Mouse (Mus musculus): ENCODE results near the gene Hist1h2bh. TPM values are rescaled to one million over a fixed set of nuclear protein-coding genes. Genes with fewer than 3 reads are reported as not detected.

Hist1h2bh gene
- polyA plus RNA-seq, 2 experiments from 2014 or later, result 0.41 to 0.66 TPM

- ATAC-seq, result no peak
These were observed 40.3 kb downstream of the Hist1h2bh start for GRCm38 (mm10) chr13:23502916-23503315.

GRCm38 (mm10) chr13:23502031-23502567 lies 41.1 kb downstream of the Hist1h2bh start:
- ATAC-seq, result no peak

DNA sequence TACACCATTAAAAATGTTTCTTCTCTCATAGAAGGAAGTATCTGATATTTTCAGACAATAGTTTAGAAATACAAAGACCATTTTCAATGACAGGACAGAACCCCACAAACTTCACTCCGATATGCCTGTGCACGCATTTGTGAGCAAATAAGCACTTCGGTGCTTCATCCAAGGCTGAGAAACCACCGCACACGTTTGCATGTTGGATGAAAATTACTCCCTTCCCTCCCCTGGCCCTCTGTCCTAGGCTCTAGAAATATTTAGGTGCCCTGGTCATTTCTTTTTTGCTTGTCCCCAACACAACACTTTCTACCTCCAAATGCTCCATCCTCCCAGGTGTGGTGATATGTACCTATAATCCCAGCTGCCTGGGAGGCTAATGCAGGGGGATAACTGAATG lies 41.7 kb downstream of the Hist1h2bh start:
- ATAC-seq, result no peak

GRCm38 (mm10) chr13:23500424-23501200 lies 42.6 kb downstream of the Hist1h2bh start:
- ATAC-seq, result peak; percentile 34

DNA sequence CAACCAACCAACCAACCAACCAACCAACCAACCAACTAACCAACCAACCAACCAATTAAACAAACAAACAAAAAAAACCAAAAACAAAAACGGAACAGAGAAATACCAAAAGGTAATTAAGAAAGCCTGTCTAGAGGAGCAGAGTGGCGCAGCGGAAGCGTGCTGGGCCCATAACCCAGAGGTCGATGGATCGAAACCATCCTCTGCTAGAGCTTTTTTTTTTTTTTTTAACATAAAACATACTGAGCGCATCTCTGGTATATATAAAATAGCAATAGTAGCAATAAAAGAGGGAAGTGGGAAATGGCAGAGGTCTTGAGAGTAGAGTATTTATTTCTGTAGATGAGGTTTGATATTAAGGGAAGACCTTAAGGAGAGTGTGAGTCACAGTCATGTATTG lies 43.2 kb downstream of the Hist1h2bh start:
- ATAC-seq, result no peak

DNA sequence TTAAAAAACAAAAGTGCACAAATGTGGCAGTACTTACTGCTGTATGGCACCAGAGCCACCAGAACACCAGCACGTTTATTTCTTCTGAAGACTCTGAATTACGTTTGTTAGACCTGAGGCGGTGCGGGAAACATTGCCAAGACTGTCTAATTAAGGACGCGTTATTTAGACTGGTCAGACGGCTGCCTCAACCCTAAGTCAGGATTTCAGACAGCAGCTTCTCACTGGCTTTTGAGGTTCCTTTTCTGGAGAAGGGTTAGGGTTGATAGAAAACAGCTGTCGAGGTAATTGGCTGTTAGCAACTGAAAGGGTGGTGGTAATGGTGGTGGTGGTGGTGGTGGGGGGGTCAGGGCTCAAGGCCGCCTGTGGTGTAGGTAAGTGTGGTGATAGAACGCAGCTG lies 44.5 kb downstream of the Hist1h2bh start:
- no peak for ATAC-seq

GRCm38 (mm10) chr13:23497656-23498321 lies 45.4 kb downstream of the Hist1h2bh start:
- ATAC-seq, result no peak

DNA sequence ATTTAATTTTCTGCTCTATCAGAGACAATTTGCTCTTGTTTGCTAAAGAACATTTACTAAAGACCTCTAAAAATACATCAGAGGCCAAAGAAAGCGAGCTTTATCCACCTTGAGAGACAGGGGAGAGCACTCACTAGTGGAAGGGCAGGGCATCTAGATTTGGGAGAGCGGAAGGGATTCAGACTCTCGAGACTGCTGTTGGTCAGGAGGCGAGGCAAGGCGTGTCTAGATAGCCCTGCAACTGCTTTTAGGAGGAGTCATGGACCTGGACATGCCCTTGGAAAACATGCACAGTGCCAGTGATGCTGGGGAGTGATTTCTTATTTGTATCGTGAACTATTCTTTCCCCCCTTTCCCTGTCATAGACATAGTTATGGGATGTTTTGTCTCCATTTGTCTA lies 47.7 kb downstream of the Hist1h2bh start:
- ATAC-seq, result no peak

DNA sequence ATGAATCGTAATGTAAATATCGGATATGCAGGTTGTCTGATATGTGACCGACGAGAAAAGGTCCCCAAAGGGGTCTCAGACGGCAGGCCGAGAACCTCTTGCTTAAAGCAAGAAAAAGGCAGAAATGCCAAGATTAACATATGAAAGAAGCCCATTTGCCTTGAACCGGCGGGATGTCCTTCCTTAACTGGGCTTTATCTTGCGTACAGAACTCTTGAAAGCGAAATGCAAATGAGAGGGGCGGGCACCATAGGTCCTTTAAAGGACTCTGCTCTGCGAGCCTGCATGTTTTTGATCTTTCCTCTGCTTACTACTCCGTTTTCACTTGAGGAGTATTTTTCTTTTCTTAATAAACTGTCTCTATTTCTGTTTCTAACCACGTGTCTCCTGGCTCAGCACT lies 51.2 kb downstream of the Hist1h2bh start:
- no peak for ATAC-seq

Other genes starting within 250 kb of the Hist1h2bh start
- gene Zfp322a, start 174.2 kb downstream of the Hist1h2bh start, polyA plus RNA-seq (2017; shearing (Covaris generic)), result 10 to 100 TPM; 29.6 to 34.2 TPM
- gene Abt1, start 119.5 kb downstream of the Hist1h2bh start, polyA plus RNA-seq (2017; shearing (Covaris generic)), result 10 to 100 TPM; 12.4 to 14.5 TPM
- gene Btn1a1, start 77.5 kb downstream of the Hist1h2bh start, polyA plus RNA-seq (2017; shearing (Covaris generic)), result not detected
- gene Btn2a2, start 54.5 kb downstream of the Hist1h2bh start, polyA plus RNA-seq (2017; shearing (Covaris generic)), result not detected
- gene Hist1h4h, start 12.3 kb downstream of the Hist1h2bh start, polyA plus RNA-seq (2017; shearing (Covaris generic)), result 10 to 100 TPM in 1 of 2 experiments, 1 to 10 TPM in 1; 9.5 to 10.8 TPM
- 1 to 10 TPM in 1 of 2 experiments, not detected in 1; 2.7 TPM for gene Hist1h2af, start 9.5 kb downstream of the Hist1h2bh start, polyA plus RNA-seq (2017; shearing (Covaris generic))
- not detected for gene Hist1h3g, start 8.0 kb downstream of the Hist1h2bh start, polyA plus RNA-seq (2017; shearing (Covaris generic))
- gene Hist1h3f, start 660 bp upstream of the Hist1h2bh start, polyA plus RNA-seq (2017; shearing (Covaris generic)), result not detected
- 1 to 10 TPM in 1 of 2 experiments, not detected in 1; 1.1 TPM for gene Hist1h4f, start 8.3 kb upstream of the Hist1h2bh start, polyA plus RNA-seq (2017; shearing (Covaris generic))
- gene Hist1h1d, start 9.9 kb upstream of the Hist1h2bh start, polyA plus RNA-seq (2017; shearing (Covaris generic)), result under 1 TPM; 0.18 to 0.35 TPM
- 1 to 10 TPM; 2.2 to 4.1 TPM for gene Hist1h3e, start 19.0 kb upstream of the Hist1h2bh start, polyA plus RNA-seq (2017; shearing (Covaris generic))
- gene Hist1h2ae, start 27.8 kb upstream of the Hist1h2bh start, polyA plus RNA-seq (2017; shearing (Covaris generic)), result 10 to 100 TPM; 12.3 to 17.6 TPM
- gene Hist1h2bg, start 28.0 kb upstream of the Hist1h2bh start, polyA plus RNA-seq (2017; shearing (Covaris generic)), result 1 to 10 TPM; 8.0 to 8.6 TPM
- not detected for gene Hist1h2bf, start 30.8 kb upstream of the Hist1h2bh start, polyA plus RNA-seq (2017; shearing (Covaris generic))
- under 1 TPM in 1 of 2 experiments, not detected in 1; 0.96 TPM for gene Hist1h2ad, start 31.0 kb upstream of the Hist1h2bh start, polyA plus RNA-seq (2017; shearing (Covaris generic))
- gene Hist1h3d, start 32.4 kb upstream of the Hist1h2bh start, polyA plus RNA-seq (2017; shearing (Covaris generic)), result not detected
- gene Hist1h4d, start 38.2 kb upstream of the Hist1h2bh start, polyA plus RNA-seq (2017; shearing (Covaris generic)), result 10 to 100 TPM; 20.2 to 22.9 TPM
- gene Hist1h2be, start 77.7 kb upstream of the Hist1h2bh start, polyA plus RNA-seq (2017; shearing (Covaris generic)), result 1 to 10 TPM; 3.3 to 4.0 TPM
- 10 to 100 TPM; 10.6 to 11.3 TPM for gene Hist1h1e, start 79.2 kb upstream of the Hist1h2bh start, polyA plus RNA-seq (2017; shearing (Covaris generic))
- under 1 TPM; 0.51 to 0.74 TPM for gene Hist1h2ac, start 140.6 kb upstream of the Hist1h2bh start, polyA plus RNA-seq (2017; shearing (Covaris generic))
- gene Hist1h2bc, start 140.8 kb upstream of the Hist1h2bh start, polyA plus RNA-seq (2017; shearing (Covaris generic)), result 1 to 10 TPM; 4.0 to 4.2 TPM
- not detected for gene Hist1h1t, start 152.4 kb upstream of the Hist1h2bh start, polyA plus RNA-seq (2017; shearing (Covaris generic))
- gene Hist1h4c, start 155.1 kb upstream of the Hist1h2bh start, polyA plus RNA-seq (2017; shearing (Covaris generic)), result 1 to 10 TPM; 8.7 to 9.4 TPM
- gene Hfe, start 167.5 kb upstream of the Hist1h2bh start, polyA plus RNA-seq (2017; shearing (Covaris generic)), result under 1 TPM; 0.57 to 0.69 TPM
- gene Hist1h1c, start 195.4 kb upstream of the Hist1h2bh start, polyA plus RNA-seq (2017; shearing (Covaris generic)), result 10 to 100 TPM in 1 of 2 experiments, 1 to 10 TPM in 1; 8.9 to 10.5 TPM
- gene Hist1h3c, start 202.2 kb upstream of the Hist1h2bh start, polyA plus RNA-seq (2017; shearing (Covaris generic)), result 1 to 10 TPM in 1 of 2 experiments, not detected in 1; 1.3 TPM
- 1 to 10 TPM in 1 of 2 experiments, not detected in 1; 2.9 TPM for gene Hist1h2bb, start 203.3 kb upstream of the Hist1h2bh start, polyA plus RNA-seq (2017; shearing (Covaris generic))
- 1 to 10 TPM; 2.8 to 8.2 TPM for gene Hist1h2ab, start 207.7 kb upstream of the Hist1h2bh start, polyA plus RNA-seq (2017; shearing (Covaris generic))
- gene Hist1h3b, start 208.9 kb upstream of the Hist1h2bh start, polyA plus RNA-seq (2017; shearing (Covaris generic)), result not detected
- 1 to 10 TPM in 1 of 2 experiments, not detected in 1; 5.4 TPM for gene Hist1h4b, start 213.6 kb upstream of the Hist1h2bh start, polyA plus RNA-seq (2017; shearing (Covaris generic))
- not detected for gene Hist1h4a, start 217.8 kb upstream of the Hist1h2bh start, polyA plus RNA-seq (2017; shearing (Covaris generic))
- 1 to 10 TPM in 1 of 2 experiments, not detected in 1; 1.8 TPM for gene Hist1h3a, start 219.0 kb upstream of the Hist1h2bh start, polyA plus RNA-seq (2017; shearing (Covaris generic))
- gene Hist1h1a, start 220.3 kb upstream of the Hist1h2bh start, polyA plus RNA-seq (2017; shearing (Covaris generic)), result 1 to 10 TPM; 2.6 to 3.4 TPM
- gene Trim38, start 226.5 kb upstream of the Hist1h2bh start, polyA plus RNA-seq (2017; shearing (Covaris generic)), result not detected